Mouse (Mus musculus): ENCODE results near the gene Suclg2. TPM values are rescaled to one million over a fixed set of nuclear protein-coding genes. Genes with fewer than 3 reads are reported as not detected.

Gene Suclg2
- total RNA-seq, 1 experiment = 42.9 TPM

DNA sequence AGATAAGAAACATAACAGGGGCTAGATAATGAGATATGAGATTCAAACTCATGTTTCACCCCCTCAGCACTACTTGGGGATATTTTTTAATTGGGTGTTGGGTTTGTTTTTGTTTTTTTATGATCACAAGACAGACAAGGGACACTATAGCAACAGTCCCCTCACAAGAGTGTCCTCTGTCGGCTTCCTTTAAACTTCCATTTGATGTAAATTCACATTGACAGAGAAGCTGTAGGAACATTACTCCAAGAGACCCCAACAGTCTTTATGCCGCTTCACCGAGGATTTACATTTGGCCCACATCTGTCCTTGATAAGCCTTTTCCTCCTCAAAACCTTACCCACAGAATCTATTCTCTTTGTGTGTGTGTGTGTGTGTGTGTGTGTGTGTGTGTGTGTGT is 1.2 kb upstream of the Suclg2 start:
- TF ChIP-seq CHD2 (IDR thresholded peaks at IDR 0.05; ENCODE audit: low read depth, low read length) (no peak), ZNF384 (IDR thresholded peaks at IDR 0.05; ENCODE audit: low read depth, low read length) (no peak), HCFC1 (IDR thresholded peaks at IDR 0.05; ENCODE audit: borderline replicate concordance, insufficient read depth, low read length) (no peak), ZC3H11A (IDR thresholded peaks at IDR 0.05; ENCODE audit: borderline replicate concordance, low read depth, low read length) (no peak), MAFK (IDR thresholded peaks at IDR 0.05; ENCODE audit: insufficient read depth, low read depth, low read length) (no peak)
- Histone ChIP-seq H3K27ac (ENCODE audit: insufficient read depth, low read depth, low read length, poor library complexity, severe bottlenecking) (no peak overlapping the region), H3K36me3 (ENCODE audit: control insufficient read depth, insufficient read depth, low read length, poor library complexity, severe bottlenecking) (no peaks in the 10 kb centered on the region), H3K4me1 (ENCODE audit: control insufficient read depth in 2 of 2, insufficient read depth in 2 of 2, low read length in 2 of 2, poor library complexity in 1 of 2) (peaks cover 2 to 3% of the 10 kb centered on the region in 2 experiments; a peak in 2 of 4 replicates), H3K9ac (ENCODE audit: insufficient read depth, low read depth, low read length, poor library complexity, severe bottlenecking) (no peak overlapping the region), H3K4me3 (ENCODE audit: insufficient read depth in 1 of 2, low read depth in 1 of 2, low read length in 2 of 2, poor library complexity in 1 of 2, severe bottlenecking in 1 of 2) (no peak overlapping the region), H3K9me3 (ENCODE audit: control insufficient read depth, insufficient read depth, low read depth, low read length) (no peaks in the 10 kb centered on the region)
- in situ Hi-C loops (cut with MboI; ENCODE audit: low sequenced_read_pairs in 2 of 2, unreplicated experiment in 2 of 2) = no loop called here
- DNase-seq (ENCODE audit: low read depth, low spot score) = no peak

DNA sequence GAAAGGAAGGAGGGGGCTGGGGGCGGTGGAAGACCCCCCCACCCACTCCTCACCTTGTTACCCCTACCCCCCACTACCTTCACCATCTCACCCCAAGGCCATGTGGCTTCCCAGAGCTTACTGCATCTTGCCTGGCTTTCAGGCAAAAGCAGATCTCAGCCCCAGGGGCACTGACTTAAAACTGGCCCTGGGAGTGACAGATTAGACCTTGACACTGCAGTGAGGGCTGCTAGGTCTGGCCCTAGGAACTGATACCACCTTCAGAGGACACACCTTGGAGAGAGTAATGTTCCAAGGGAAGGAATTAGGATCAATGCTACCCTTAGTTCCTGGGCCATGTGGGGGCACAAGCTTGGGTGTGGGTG is 351 bp upstream of the Suclg2 start:
- DNase-seq (ENCODE audit: low read depth, low spot score) = no peak
- in situ Hi-C loops (cut with MboI; ENCODE audit: low sequenced_read_pairs in 2 of 2, unreplicated experiment in 2 of 2) = no loop called here
- no peak overlapping the region for H3K27ac ChIP-seq (ENCODE audit: insufficient read depth, low read depth, low read length, poor library complexity, severe bottlenecking)
- no peaks in the 10 kb centered on the region for H3K9me3 ChIP-seq (ENCODE audit: control insufficient read depth, insufficient read depth, low read depth, low read length)
- peaks cover 2% of the 10 kb centered on the region in 2 experiments; a peak in 2 of 4 replicates for H3K4me1 ChIP-seq (ENCODE audit: control insufficient read depth in 2 of 2, insufficient read depth in 2 of 2, low read length in 2 of 2, poor library complexity in 1 of 2)
- peak overlapping the region; percentile 18 to 93; a peak in 2 of 4 replicates for H3K4me3 ChIP-seq (ENCODE audit: insufficient read depth in 1 of 2, low read depth in 1 of 2, low read length in 2 of 2, poor library complexity in 1 of 2, severe bottlenecking in 1 of 2)
- no peak overlapping the region for H3K9ac ChIP-seq (ENCODE audit: insufficient read depth, low read depth, low read length, poor library complexity, severe bottlenecking)
- TF ChIP-seq CHD2 (IDR thresholded peaks at IDR 0.05; ENCODE audit: low read depth, low read length) = no peak
- H3K36me3 ChIP-seq (ENCODE audit: control insufficient read depth, insufficient read depth, low read length, poor library complexity, severe bottlenecking) = no peaks in the 10 kb centered on the region

- in situ Hi-C loops (cut with MboI; ENCODE audit: low sequenced_read_pairs in 2 of 2, unreplicated experiment in 2 of 2) = no loop called here
- no peak overlapping the region for H3K27ac ChIP-seq (ENCODE audit: insufficient read depth, low read depth, low read length, poor library complexity, severe bottlenecking)
- no peak for TF ChIP-seq ZNF384 (IDR thresholded peaks at IDR 0.05; ENCODE audit: low read depth, low read length)
- TF ChIP-seq CHD2 (IDR thresholded peaks at IDR 0.05; ENCODE audit: low read depth, low read length) = no peak
- TF ChIP-seq MAFK (IDR thresholded peaks at IDR 0.05; ENCODE audit: insufficient read depth, low read depth, low read length) = no peak
- TF ChIP-seq HCFC1 (IDR thresholded peaks at IDR 0.05; ENCODE audit: borderline replicate concordance, insufficient read depth, low read length) = no peak
- TF ChIP-seq ZC3H11A (IDR thresholded peaks at IDR 0.05; ENCODE audit: borderline replicate concordance, low read depth, low read length) = no peak
- no peak for DNase-seq (ENCODE audit: low read depth, low spot score)
- H3K4me3 ChIP-seq (ENCODE audit: insufficient read depth in 1 of 2, low read depth in 1 of 2, low read length in 2 of 2, poor library complexity in 1 of 2, severe bottlenecking in 1 of 2) = no peak overlapping the region
- no peaks in the 10 kb centered on the region for H3K4me1 ChIP-seq (ENCODE audit: control insufficient read depth in 2 of 2, insufficient read depth in 2 of 2, low read length in 2 of 2, poor library complexity in 1 of 2)
- no peaks in the 10 kb centered on the region for H3K9me3 ChIP-seq (ENCODE audit: control insufficient read depth, insufficient read depth, low read depth, low read length)
- H3K9ac ChIP-seq (ENCODE audit: insufficient read depth, low read depth, low read length, poor library complexity, severe bottlenecking) = no peak overlapping the region
- no peaks in the 10 kb centered on the region for H3K36me3 ChIP-seq (ENCODE audit: control insufficient read depth, insufficient read depth, low read length, poor library complexity, severe bottlenecking)
These were observed 1.5 kb downstream of the Suclg2 start for GRCm38 (mm10) chr6:95717071-95717470.

GRCm38 (mm10) chr6:95716476-95716875 is 2.1 kb downstream of the Suclg2 start:
- H3K4me1 ChIP-seq (ENCODE audit: control insufficient read depth in 2 of 2, insufficient read depth in 2 of 2, low read length in 2 of 2, poor library complexity in 1 of 2) = no peaks in the 10 kb centered on the region
- no peaks in the 10 kb centered on the region for H3K9me3 ChIP-seq (ENCODE audit: control insufficient read depth, insufficient read depth, low read depth, low read length)
- no peak overlapping the region for H3K27ac ChIP-seq (ENCODE audit: insufficient read depth, low read depth, low read length, poor library complexity, severe bottlenecking)
- DNase-seq (ENCODE audit: low read depth, low spot score) = no peak
- H3K4me3 ChIP-seq (ENCODE audit: insufficient read depth in 1 of 2, low read depth in 1 of 2, low read length in 2 of 2, poor library complexity in 1 of 2, severe bottlenecking in 1 of 2) = no peak overlapping the region
- no peaks in the 10 kb centered on the region for H3K36me3 ChIP-seq (ENCODE audit: control insufficient read depth, insufficient read depth, low read length, poor library complexity, severe bottlenecking)
- in situ Hi-C loops (cut with MboI; ENCODE audit: low sequenced_read_pairs in 2 of 2, unreplicated experiment in 2 of 2) = no loop called here
- TF ChIP-seq CHD2 (IDR thresholded peaks at IDR 0.05; ENCODE audit: low read depth, low read length) = no peak
- no peak for TF ChIP-seq MAFK (IDR thresholded peaks at IDR 0.05; ENCODE audit: insufficient read depth, low read depth, low read length)
- no peak for TF ChIP-seq ZC3H11A (IDR thresholded peaks at IDR 0.05; ENCODE audit: borderline replicate concordance, low read depth, low read length)
- TF ChIP-seq ZNF384 (IDR thresholded peaks at IDR 0.05; ENCODE audit: low read depth, low read length) = no peak
- no peak for TF ChIP-seq HCFC1 (IDR thresholded peaks at IDR 0.05; ENCODE audit: borderline replicate concordance, insufficient read depth, low read length)
- H3K9ac ChIP-seq (ENCODE audit: insufficient read depth, low read depth, low read length, poor library complexity, severe bottlenecking) = no peak overlapping the region

GRCm38 (mm10) chr6:95713245-95713644 is 5.4 kb downstream of the Suclg2 start:
- no peak for TF ChIP-seq MAFK (IDR thresholded peaks at IDR 0.05; ENCODE audit: insufficient read depth, low read depth, low read length)
- no peak for TF ChIP-seq CHD2 (IDR thresholded peaks at IDR 0.05; ENCODE audit: low read depth, low read length)
- TF ChIP-seq ZC3H11A (IDR thresholded peaks at IDR 0.05; ENCODE audit: borderline replicate concordance, low read depth, low read length) = no peak
- no peak for TF ChIP-seq HCFC1 (IDR thresholded peaks at IDR 0.05; ENCODE audit: borderline replicate concordance, insufficient read depth, low read length)
- no peak for TF ChIP-seq ZNF384 (IDR thresholded peaks at IDR 0.05; ENCODE audit: low read depth, low read length)
- Histone ChIP-seq H3K27ac (ENCODE audit: insufficient read depth, low read depth, low read length, poor library complexity, severe bottlenecking) (no peak overlapping the region), H3K4me3 (ENCODE audit: insufficient read depth in 1 of 2, low read depth in 1 of 2, low read length in 2 of 2, poor library complexity in 1 of 2, severe bottlenecking in 1 of 2) (no peak overlapping the region), H3K4me1 (ENCODE audit: control insufficient read depth in 2 of 2, insufficient read depth in 2 of 2, low read length in 2 of 2, poor library complexity in 1 of 2) (peaks cover 0 to 13% of the 10 kb centered on the region in 2 experiments; a peak in 2 of 4 replicates), H3K9ac (ENCODE audit: insufficient read depth, low read depth, low read length, poor library complexity, severe bottlenecking) (no peak overlapping the region), H3K36me3 (ENCODE audit: control insufficient read depth, insufficient read depth, low read length, poor library complexity, severe bottlenecking) (no peaks in the 10 kb centered on the region), H3K9me3 (ENCODE audit: control insufficient read depth, insufficient read depth, low read depth, low read length) (no peaks in the 10 kb centered on the region)
- DNase-seq (ENCODE audit: low read depth, low spot score) = no peak
- in situ Hi-C loops (cut with MboI; ENCODE audit: low sequenced_read_pairs in 2 of 2, unreplicated experiment in 2 of 2) = no loop called here

Measured in ES-E14 (cell line).